In genomic region chr14:54213734-54214133, GRCm38 (mm10) we compare ENCODE assay signal across 25 mouse cellular contexts. TPM values are rescaled to one million over a fixed set of nuclear protein-coding genes. Genes with fewer than 3 reads are reported as not detected.
DNase-seq lines count a peak whose midpoint lies in the region; ATAC-seq lines count a peak whose summit lies in the region.
"Had no signal": no experiment of that assay in that cellular context is flagged by ENCODE, and none has a peak within 500 bp of the region (broad histone marks: within the 10 kb centered on the region; RNA-seq: fewer than 3 reads in every experiment).

No protein-coding gene starts in this region.

- no peaks in the 10 kb centered on the region for H3K36me3 ChIP-seq in kidney, embryonic 15.5 days
- H3K36me3 ChIP-seq: embryonic facial prominence, embryonic 15.5 days; forebrain, embryonic 12.5 days; heart, embryonic 10.5 days; heart, embryonic 15.5 days; hindbrain, embryonic 13.5 days; intestine, embryonic 15.5 days had no signal

- WGBS in kidney, embryonic 15.5 days, result 79% methylated on average over 2 of the region's 2 CpGs

- no peak overlapping the region for H3K4me3 ChIP-seq in kidney, embryonic 15.5 days (replicated peaks)
- H3K4me3 ChIP-seq: embryonic facial prominence, embryonic 15.5 days; forebrain, embryonic 12.5 days; heart, embryonic 10.5 days; heart, embryonic 15.5 days; hindbrain, embryonic 13.5 days; intestine, embryonic 15.5 days had no signal

- peak; percentile 36 for DNase-seq in heart, adult 11 months
- DNase-seq in heart, adult 18-20 months, result no peak
- no peak for DNase-seq in kidney, adult 11 months
- peak; percentile 70 for DNase-seq in CD4-positive helper T cell, adult 2 months (ENCODE audit: low read depth, low spot score)
- peak; percentile 76 for DNase-seq in induced T-regulatory cell, adult 2 months (ENCODE audit: low read depth)
- no peak for DNase-seq in cerebellum, adult 8-10 months
- DNase-seq: adrenal gland, adult 2 months; adrenal gland, postnatal 25 days; cerebellum, adult 2 months; cerebellum, postnatal 14 days; embryo, embryonic 11 days; forebrain, postnatal 0 days; gastrocnemius, postnatal 14 days; heart, postnatal 14 days had no signal

- no peak overlapping the region for H3K4me2 ChIP-seq in kidney, embryonic 15.5 days
- H3K4me2 ChIP-seq: embryonic facial prominence, embryonic 15.5 days; forebrain, embryonic 12.5 days; heart, embryonic 15.5 days; hindbrain, embryonic 13.5 days; intestine, embryonic 15.5 days had no signal

- no peak for ATAC-seq in kidney, embryonic 15.5 days (replicated peaks; ENCODE audit: low FRiP score)
- no peak for ATAC-seq in erythroblast, adult 5-6 weeks (replicated peaks; ENCODE audit: low FRiP score, poor library complexity, severe bottlenecking)
- ATAC-seq: activated CD4-positive, CD25-positive, alpha-beta regulatory T cell, adult 4 months; forebrain, postnatal 0 days; hindbrain, postnatal 0 days; intestine, embryonic 15.5 days; Patski had no signal

- no peaks in the 10 kb centered on the region for H3K9me3 ChIP-seq in kidney, embryonic 15.5 days (replicated peaks)
- H3K9me3 ChIP-seq: embryonic facial prominence, embryonic 15.5 days; forebrain, embryonic 12.5 days; heart, embryonic 10.5 days; heart, embryonic 15.5 days; hindbrain, embryonic 13.5 days; intestine, embryonic 15.5 days had no signal

- no peak overlapping the region for H3K9ac ChIP-seq in kidney, embryonic 15.5 days
- H3K9ac ChIP-seq: embryonic facial prominence, embryonic 15.5 days; forebrain, embryonic 12.5 days; forebrain, postnatal 0 days; heart, embryonic 15.5 days; hindbrain, embryonic 13.5 days; intestine, embryonic 15.5 days had no signal

- peaks cover 47% of the 10 kb centered on the region for H3K4me1 ChIP-seq in kidney, embryonic 15.5 days

- H3K27me3 ChIP-seq in kidney, embryonic 15.5 days, result no peaks in the 10 kb centered on the region
- H3K27me3 ChIP-seq: embryonic facial prominence, embryonic 15.5 days; forebrain, embryonic 12.5 days; heart, embryonic 15.5 days; hindbrain, embryonic 13.5 days; intestine, embryonic 15.5 days; Patski had no signal

- peak overlapping the region; percentile 46; the same call in 1 of the 2 replicates for H3K27ac ChIP-seq in kidney, embryonic 15.5 days
- H3K27ac ChIP-seq: embryonic facial prominence, embryonic 15.5 days; forebrain, embryonic 12.5 days; hindbrain, embryonic 13.5 days; hindbrain, postnatal 0 days; intestine, embryonic 15.5 days had no signal

RNA-seq across cellular contexts. Expression of gene Dad1, which starts 40.2 kb away (rescaled TPM):
- 100 to 1,000 TPM; 107 to 112 TPM for total RNA-seq in heart, adult 18-20 months (2021)
- 427 and 441 TPM in 2 replicates for polyA plus RNA-seq in kidney, embryonic 15.5 days (2015; fragmentation: Nextera tagmentation; extraction: Ambion mirVana)
- total RNA-seq in erythroblast, adult 5-6 weeks (2015; ENCODE audit: low replicate concordance), result 58.9 and 78.6 TPM in 2 replicates
- 20.1 and 26.9 TPM in 2 replicates for total RNA-seq in erythroblast, adult 5-6 weeks (2017; ENCODE audit: low replicate concordance)

RNA-seq across cellular contexts. Expression of gene Abhd4, which starts 40.3 kb away (rescaled TPM):
- total RNA-seq in heart, adult 18-20 months (2021), result 10 to 100 TPM; 38.2 to 43.4 TPM
- polyA plus RNA-seq in kidney, embryonic 15.5 days (2015; fragmentation: Nextera tagmentation; extraction: Ambion mirVana), result 61.3 and 67.6 TPM in 2 replicates
- total RNA-seq in erythroblast, adult 5-6 weeks (2015; ENCODE audit: low replicate concordance), result 73.8 and 97.2 TPM in 2 replicates
- total RNA-seq in erythroblast, adult 5-6 weeks (2017; ENCODE audit: low replicate concordance), result 63.7 and 104 TPM in 2 replicates

Comparison
In these comparisons a context has a peak if more than half of its experiments do, and no peak if none do; other contexts are left out.
1. DNase-seq: peak in heart, adult 11 months (single experiment), CD4-positive helper T cell, adult 2 months (single experiment) and induced T-regulatory cell, adult 2 months (single experiment); none in heart, adult 18-20 months (0 of 2), kidney, adult 11 months (single experiment) and cerebellum, adult 8-10 months (single experiment).